Mouse (Mus musculus): ENCODE results near the gene Zfp14. TPM values are rescaled to one million over a fixed set of nuclear protein-coding genes. Genes with fewer than 3 reads are reported as not detected.

The Zfp14 gene
- 6.1 and 6.2 TPM in 2 replicates for polyA plus RNA-seq (2014; fragmentation: Nextera tagmentation; extraction: Ambion mirVana)

DNA sequence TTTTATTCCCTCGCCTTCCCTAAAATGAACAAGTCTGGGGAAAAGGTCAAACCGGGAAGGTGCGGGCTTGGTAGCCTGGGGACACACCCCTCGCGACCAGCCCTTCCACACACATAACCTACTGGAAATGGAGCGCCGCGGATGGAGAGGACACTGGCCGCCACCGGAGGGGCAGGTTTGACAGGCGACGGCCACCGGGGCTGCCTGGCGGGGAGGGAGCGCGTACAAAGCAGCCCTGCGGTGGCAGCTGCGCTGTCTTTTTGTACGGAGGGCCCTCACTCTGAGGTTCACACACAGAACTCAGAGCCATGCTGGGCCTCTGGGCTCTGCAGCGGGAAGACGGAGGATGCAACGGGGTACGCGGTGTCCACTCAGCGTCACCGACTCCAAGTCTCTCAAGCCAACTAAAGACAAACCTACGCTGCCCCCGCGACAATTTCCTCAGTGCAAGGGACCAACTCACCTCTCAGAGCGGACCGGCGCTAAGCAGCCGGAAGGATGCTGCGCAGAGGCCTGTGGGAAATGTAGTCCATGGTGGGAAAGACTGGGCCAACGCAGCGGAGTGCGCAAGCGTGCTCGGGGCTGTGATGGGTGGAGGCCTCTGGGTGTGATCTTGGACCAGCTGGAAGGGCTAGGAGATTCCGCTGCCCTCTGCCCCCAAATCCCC lies at the start of gene Zfp14:
Zfp14 (minus strand) TSS at position 499 of the 667 bp plus-strand sequence.
- under 1% methylated on average over 40 of the region's 40 CpGs for WGBS
- Histone ChIP-seq H3K27ac (ENCODE audit: low read depth, low read length) (peak within 1 kb of the TSS; percentile 78), H3K27me3 (ENCODE audit: control insufficient read depth, insufficient read depth, low read length) (no peaks in the 10 kb centered on the region), H3K36me3 (ENCODE audit: control insufficient read depth, insufficient read depth, low read length) (peaks cover 2% of the 10 kb centered on the region), H3K4me3 (ENCODE audit: low read depth, low read length) (peak within 1 kb of the TSS; percentile 70), H3K9me3 (ENCODE audit: control insufficient read depth, low read length) (no peaks in the 10 kb centered on the region), H3K4me2 (peak within 1 kb of the TSS; percentile 68), H3K4me1 (ENCODE audit: control insufficient read depth, insufficient read depth, low read length) (peaks cover 3% of the 10 kb centered on the region; the same call in 1 of the 2 replicates), H3K9ac (ENCODE audit: low read length) (peak within 1 kb of the TSS; percentile 84)
- DNase-seq (ENCODE audit: low spot score, missing footprints) (peak; percentile 98), ATAC-seq (ENCODE audit: low FRiP score) (peak; percentile 99)

DNA sequence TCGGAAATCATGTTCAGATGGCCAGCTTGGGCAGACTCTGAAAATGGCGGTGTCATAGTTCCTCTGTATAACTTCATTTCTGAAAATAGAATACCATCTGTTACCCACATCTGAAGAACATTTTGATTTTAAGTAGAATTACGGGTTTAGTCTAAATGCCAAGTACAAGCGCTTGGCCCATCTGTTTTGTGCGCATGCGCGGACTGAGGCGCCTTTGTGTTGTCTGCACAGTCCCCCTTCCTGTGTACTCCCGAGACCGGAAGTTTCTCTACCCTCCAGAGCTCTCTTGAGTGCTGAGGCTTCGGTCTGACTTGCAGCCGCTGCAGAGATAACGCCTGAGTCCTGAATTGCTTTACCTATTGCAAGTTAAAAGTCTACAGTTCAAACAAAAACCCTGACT lies 48.1 kb upstream of the Zfp14 start:
- peaks cover 2% of the 10 kb centered on the region; the same call in 1 of the 2 replicates for H3K4me1 ChIP-seq (ENCODE audit: control insufficient read depth, insufficient read depth, low read length)
- no peak overlapping the region for H3K27ac ChIP-seq (ENCODE audit: low read depth, low read length)
- H3K4me3 ChIP-seq (ENCODE audit: low read depth, low read length): no peak overlapping the region
- no peak overlapping the region for H3K9ac ChIP-seq (ENCODE audit: low read length)
- H3K4me2 ChIP-seq: no peak overlapping the region
- H3K36me3 ChIP-seq (ENCODE audit: control insufficient read depth, insufficient read depth, low read length): peaks cover 38% of the 10 kb centered on the region
- no peak for DNase-seq (ENCODE audit: low spot score, missing footprints)
- WGBS: 97% methylated on average over 13 of the region's 13 CpGs
- ATAC-seq (ENCODE audit: low FRiP score): no peak
- H3K9me3 ChIP-seq (ENCODE audit: control insufficient read depth, low read length): peaks cover 4% of the 10 kb centered on the region; the same call in 1 of the 2 replicates
- H3K27me3 ChIP-seq (ENCODE audit: control insufficient read depth, insufficient read depth, low read length): no peaks in the 10 kb centered on the region

DNA sequence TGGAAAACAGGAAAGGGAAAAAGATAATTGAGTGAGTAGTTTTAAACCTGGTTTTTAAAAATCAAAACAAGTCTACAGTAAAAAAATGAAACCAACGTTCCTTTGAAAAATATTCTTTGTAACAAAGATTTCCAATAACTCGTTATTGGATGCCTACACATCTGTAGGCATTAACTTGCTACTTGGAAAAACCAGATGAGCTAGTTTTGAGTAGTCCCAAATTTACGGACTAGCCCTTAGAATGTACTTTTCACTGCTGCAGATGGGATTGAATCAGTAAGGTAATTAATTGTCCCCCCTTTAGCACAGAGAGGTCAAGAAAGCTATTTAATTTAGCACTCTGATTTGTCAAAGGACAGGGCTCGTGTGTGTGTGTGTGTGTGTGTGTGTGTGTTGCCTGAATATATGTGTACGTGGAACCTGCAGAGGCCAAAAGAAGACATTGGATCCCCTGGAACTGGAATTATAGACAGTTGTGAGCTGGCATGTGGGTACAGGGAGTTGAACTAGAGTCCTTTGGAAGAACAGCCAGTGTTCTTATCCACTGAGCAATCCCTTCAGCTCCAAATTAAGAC lies 44.5 kb upstream of the Zfp14 start:
- H3K9ac ChIP-seq (ENCODE audit: low read length): peak overlapping the region; percentile 72
- H3K9me3 ChIP-seq (ENCODE audit: control insufficient read depth, low read length): no peaks in the 10 kb centered on the region
- H3K27ac ChIP-seq (ENCODE audit: low read depth, low read length): peak overlapping the region; percentile 86; the same call in 1 of the 2 replicates
- peaks cover 11% of the 10 kb centered on the region for H3K36me3 ChIP-seq (ENCODE audit: control insufficient read depth, insufficient read depth, low read length)
- ATAC-seq (ENCODE audit: low FRiP score) (no peak), DNase-seq (ENCODE audit: low spot score, missing footprints) (peak; percentile 88)
- WGBS: 17% methylated on average over 5 of the region's 5 CpGs
- no peaks in the 10 kb centered on the region for H3K27me3 ChIP-seq (ENCODE audit: control insufficient read depth, insufficient read depth, low read length)
- peak overlapping the region; percentile 45 for H3K4me3 ChIP-seq (ENCODE audit: low read depth, low read length)
- peaks cover 5% of the 10 kb centered on the region; the same call in 1 of the 2 replicates for H3K4me1 ChIP-seq (ENCODE audit: control insufficient read depth, insufficient read depth, low read length)
- H3K4me2 ChIP-seq: peak overlapping the region; percentile 60

DNA sequence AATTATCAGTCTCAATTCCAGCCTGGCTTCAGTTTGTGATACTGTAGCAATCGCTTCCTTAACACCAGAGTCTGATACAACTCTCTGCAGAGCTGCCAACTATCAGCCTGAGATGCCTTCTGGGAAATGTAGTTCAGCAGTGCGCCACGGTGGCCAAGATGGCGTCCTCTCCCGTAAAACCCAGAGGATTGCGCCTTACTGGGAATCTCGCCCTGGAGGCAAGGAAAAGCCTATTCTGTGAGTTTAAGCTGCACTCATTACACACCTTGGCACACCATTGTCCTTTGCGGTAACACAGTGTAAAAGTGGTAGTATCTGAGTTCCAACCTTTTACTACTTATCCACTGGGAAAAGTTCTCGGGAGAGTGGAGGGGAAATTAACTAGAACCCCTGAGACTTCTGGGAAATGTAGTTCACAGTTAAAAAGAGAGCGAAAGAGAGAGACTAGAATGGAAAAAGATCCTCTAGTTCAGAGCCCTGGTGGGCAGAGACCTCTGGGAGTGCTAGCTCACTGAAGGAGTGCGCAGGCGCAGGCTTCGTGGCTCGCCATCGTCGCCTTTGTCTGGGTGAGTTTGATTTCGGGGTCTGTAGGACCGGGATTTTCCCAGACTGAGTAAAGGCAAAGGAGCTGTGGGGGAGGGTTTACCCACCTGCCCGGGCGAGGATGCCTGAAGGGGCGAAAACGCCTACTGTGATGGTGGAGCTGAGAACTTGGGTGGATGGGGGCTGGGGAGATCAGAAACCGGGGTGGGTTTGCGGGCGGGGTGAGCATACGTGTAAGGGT lies 43.7 kb upstream of the Zfp14 start, which contains the start of gene Zfp260:
Zfp260 (plus strand) TSS at position 132 of the 784 bp plus-strand sequence.
- DNase-seq (ENCODE audit: low spot score, missing footprints) (peak; percentile 99), ATAC-seq (ENCODE audit: low FRiP score) (peak; percentile 85)
- peak within 1 kb of the TSS; percentile 72 for H3K9ac ChIP-seq (ENCODE audit: low read length)
- peaks cover 4% of the 10 kb centered on the region for H3K36me3 ChIP-seq (ENCODE audit: control insufficient read depth, insufficient read depth, low read length)
- WGBS: under 1% methylated on average over 26 of the region's 26 CpGs
- peak within 1 kb of the TSS; percentile 60 for H3K4me2 ChIP-seq
- H3K4me1 ChIP-seq (ENCODE audit: control insufficient read depth, insufficient read depth, low read length): peaks cover 5% of the 10 kb centered on the region; the same call in 1 of the 2 replicates
- peak within 1 kb of the TSS; percentile 86 for H3K27ac ChIP-seq (ENCODE audit: low read depth, low read length)
- H3K9me3 ChIP-seq (ENCODE audit: control insufficient read depth, low read length): no peaks in the 10 kb centered on the region
- peak within 1 kb of the TSS; percentile 45 for H3K4me3 ChIP-seq (ENCODE audit: low read depth, low read length)
- H3K27me3 ChIP-seq (ENCODE audit: control insufficient read depth, insufficient read depth, low read length): no peaks in the 10 kb centered on the region

DNA sequence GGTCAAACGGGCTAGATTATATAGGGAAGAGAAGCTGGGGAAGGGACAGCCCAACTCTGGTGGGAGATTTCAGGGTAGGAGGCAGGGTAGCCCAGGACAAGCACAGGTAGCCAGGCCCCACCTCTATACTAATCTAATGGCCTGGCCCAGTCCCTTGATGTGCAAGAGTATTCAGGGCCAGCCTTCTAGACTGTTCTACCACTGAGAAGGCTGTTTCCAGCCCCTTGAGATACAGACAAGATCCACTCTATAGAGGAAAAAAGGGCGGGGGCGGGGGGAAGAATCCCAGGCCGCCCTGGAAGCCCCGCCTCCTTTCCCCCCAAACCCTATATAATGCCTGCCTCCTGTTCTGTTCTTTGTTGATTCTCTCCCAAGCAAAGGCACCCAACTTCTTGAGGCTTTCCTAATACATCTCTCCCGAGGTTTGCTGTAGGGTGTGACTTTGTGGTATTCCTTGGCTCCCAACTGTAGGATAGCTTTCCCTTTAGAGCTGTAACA lies 42.8 kb upstream of the Zfp14 start:
- Histone ChIP-seq H3K9ac (ENCODE audit: low read length) (peak overlapping the region; percentile 72; the same call in 1 of the 2 replicates), H3K27ac (ENCODE audit: low read depth, low read length) (no peak overlapping the region), H3K9me3 (ENCODE audit: control insufficient read depth, low read length) (no peaks in the 10 kb centered on the region), H3K4me2 (peak overlapping the region; percentile 60), H3K36me3 (ENCODE audit: control insufficient read depth, insufficient read depth, low read length) (0 out of 2 replicates have a peak, but pooled peaks cover 2% of the 10 kb centered on the region), H3K4me1 (ENCODE audit: control insufficient read depth, insufficient read depth, low read length) (peaks cover 11% of the 10 kb centered on the region), H3K27me3 (ENCODE audit: control insufficient read depth, insufficient read depth, low read length) (no peaks in the 10 kb centered on the region), H3K4me3 (ENCODE audit: low read depth, low read length) (peak overlapping the region; percentile 45; the same call in 1 of the 2 replicates)
- WGBS: 74% methylated on average over 6 of the region's 6 CpGs
- ATAC-seq (ENCODE audit: low FRiP score) (no peak), DNase-seq (ENCODE audit: low spot score, missing footprints) (no peak)

DNA sequence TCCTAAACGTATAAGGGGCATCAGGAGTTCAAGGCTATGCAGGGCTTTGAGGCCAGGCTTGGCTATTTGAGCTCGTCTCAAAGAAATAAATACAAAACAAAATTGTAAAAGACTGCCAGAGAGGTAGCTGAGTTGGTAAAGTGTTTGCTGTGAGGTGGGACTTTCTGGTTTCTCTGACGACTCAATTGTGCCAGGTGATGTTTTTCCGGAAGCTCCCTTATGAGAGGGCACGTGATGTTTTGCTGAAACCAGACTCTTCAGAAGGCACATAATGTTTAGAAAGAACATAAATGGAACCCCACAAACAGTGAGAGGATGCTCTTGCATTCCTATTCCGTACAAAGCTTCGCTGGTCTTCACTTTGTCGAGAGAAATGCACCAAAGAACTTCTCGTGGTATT lies 41.5 kb upstream of the Zfp14 start:
- H3K9ac ChIP-seq (ENCODE audit: low read length): no peak overlapping the region
- 82% methylated on average over 9 of the region's 9 CpGs for WGBS
- H3K4me1 ChIP-seq (ENCODE audit: control insufficient read depth, insufficient read depth, low read length): peaks cover 17% of the 10 kb centered on the region
- no peaks in the 10 kb centered on the region for H3K9me3 ChIP-seq (ENCODE audit: control insufficient read depth, low read length)
- no peak overlapping the region for H3K4me3 ChIP-seq (ENCODE audit: low read depth, low read length)
- H3K36me3 ChIP-seq (ENCODE audit: control insufficient read depth, insufficient read depth, low read length): no peaks in the 10 kb centered on the region
- H3K4me2 ChIP-seq: no peak overlapping the region
- DNase-seq (ENCODE audit: low spot score, missing footprints) (no peak), ATAC-seq (ENCODE audit: low FRiP score) (no peak)
- no peaks in the 10 kb centered on the region for H3K27me3 ChIP-seq (ENCODE audit: control insufficient read depth, insufficient read depth, low read length)
- H3K27ac ChIP-seq (ENCODE audit: low read depth, low read length): no peak overlapping the region

DNA sequence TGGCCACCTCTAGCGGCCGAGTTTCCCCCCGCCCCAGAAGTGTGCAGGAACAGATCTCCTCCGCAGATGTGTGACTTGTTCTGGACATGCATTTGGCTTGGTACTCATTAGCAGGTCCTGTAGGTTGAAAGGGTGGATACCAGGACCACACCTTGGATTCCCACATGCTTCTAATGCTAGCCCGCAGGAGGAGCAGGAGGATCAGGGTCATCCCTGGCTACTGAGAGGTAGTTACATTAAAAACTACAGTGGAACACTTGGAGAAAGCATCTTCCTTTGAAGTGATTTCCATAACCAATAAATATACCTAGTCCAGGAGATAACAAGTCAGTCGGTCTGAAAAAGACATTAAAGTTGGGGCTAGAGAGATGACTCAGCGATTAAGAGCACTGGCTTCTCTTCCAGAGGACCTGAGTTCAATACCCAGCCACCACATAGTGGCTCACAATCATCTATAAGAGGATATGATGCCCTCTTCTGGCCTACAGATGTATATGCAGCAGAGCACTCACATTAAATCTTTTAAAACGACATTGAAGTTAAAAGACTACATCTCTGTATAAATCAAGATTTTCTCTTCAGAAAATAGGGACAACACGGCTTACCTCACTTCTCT lies 39.9 kb upstream of the Zfp14 start:
- Histone ChIP-seq H3K36me3 (ENCODE audit: control insufficient read depth, insufficient read depth, low read length) (peaks cover 6% of the 10 kb centered on the region; the same call in 1 of the 2 replicates), H3K9ac (ENCODE audit: low read length) (peak overlapping the region; percentile 54; the same call in 1 of the 2 replicates), H3K9me3 (ENCODE audit: control insufficient read depth, low read length) (no peaks in the 10 kb centered on the region), H3K4me2 (peak overlapping the region; percentile 46), H3K27me3 (ENCODE audit: control insufficient read depth, insufficient read depth, low read length) (no peaks in the 10 kb centered on the region), H3K27ac (ENCODE audit: low read depth, low read length) (peak overlapping the region; percentile 36; the same call in 1 of the 2 replicates), H3K4me3 (ENCODE audit: low read depth, low read length) (peak overlapping the region; percentile 68), H3K4me1 (ENCODE audit: control insufficient read depth, insufficient read depth, low read length) (peaks cover 17% of the 10 kb centered on the region)
- DNase-seq (ENCODE audit: low spot score, missing footprints) (peak; percentile 88), ATAC-seq (ENCODE audit: low FRiP score) (peak; percentile 8; the same call in 1 of the 2 replicates)
- WGBS: 8% methylated on average over 9 of the region's 9 CpGs

All from midbrain, embryonic 11.5 days (tissue).